Mouse (Mus musculus) myocyte (in vitro differentiated cells): ENCODE data around the gene Unc119b.

Experiments
- CEBPB ChIP-seq: IDR thresholded peaks from 2 replicates; pipeline ENCODE4 v1.6.1; 2011; ENCODE audit warnings: mild to moderate bottlenecking, moderate library complexity; ENCODE audit not compliant: poor library complexity, insufficient read depth, severe bottlenecking
- E2F4 ChIP-seq: IDR thresholded peaks from one replicate; pipeline ENCODE4 v1.6.1; 2011; ENCODE audit warnings: mild to moderate bottlenecking, control low read depth, moderate library complexity; ENCODE audit not compliant: insufficient read depth
- MAX ChIP-seq: IDR thresholded peaks from one replicate; pipeline ENCODE4 v1.6.1; 2011; ENCODE audit warnings: low read depth, mild to moderate bottlenecking, control low read depth
- MYOD1 ChIP-seq, 3 experiments: IDR thresholded peaks; one replicate each; pipeline ENCODE4 v1.6.1; 2011; ENCODE audit warnings: control low read depth in 2 of 3, low read depth in 2 of 3, mild to moderate bottlenecking in 2 of 3, moderate library complexity in 1 of 3; ENCODE audit not compliant: insufficient read length in 2 of 3, control insufficient read depth in 1 of 3
- MYOG ChIP-seq, 3 experiments: IDR thresholded peaks; one replicate each; pipeline ENCODE4 v1.6.1; 2011; ENCODE audit warnings: control low read depth in 2 of 3, low read depth in 2 of 3, mild to moderate bottlenecking in 2 of 3; ENCODE audit not compliant: insufficient read length in 2 of 3, control insufficient read depth in 1 of 3, insufficient read depth in 1 of 3
- POLR2A ChIP-seq: IDR thresholded peaks from one replicate; pipeline ENCODE4 v1.6.1; 2011; ENCODE audit warnings: low read depth, mild to moderate bottlenecking, control low read depth, moderate library complexity; ENCODE audit not compliant: insufficient read length
- POLR2AphosphoS2 ChIP-seq: IDR thresholded peaks from one replicate; pipeline ENCODE4 v1.6.1; 2011; ENCODE audit warnings: low read depth, control low read depth; ENCODE audit not compliant: insufficient read length
- REST ChIP-seq: IDR thresholded peaks from one replicate; pipeline ENCODE4 v1.6.1; 2011; ENCODE audit warnings: mild to moderate bottlenecking, control low read depth, moderate library complexity; ENCODE audit not compliant: insufficient read depth, insufficient read length
- SRF ChIP-seq: IDR thresholded peaks from one replicate; pipeline ENCODE4 v1.6.1; 2011; ENCODE audit warnings: low read depth; ENCODE audit not compliant: control insufficient read depth, insufficient read length
- TCF12 ChIP-seq: IDR thresholded peaks from one replicate; pipeline ENCODE4 v1.6.1; 2011; ENCODE audit warnings: mild to moderate bottlenecking, control low read depth; ENCODE audit not compliant: poor library complexity, insufficient read depth, severe bottlenecking
- TCF3 ChIP-seq: IDR thresholded peaks from one replicate; pipeline ENCODE4 v1.6.1; 2011; ENCODE audit warnings: low read depth, control low read depth; ENCODE audit not compliant: insufficient read length
- USF1 ChIP-seq: IDR thresholded peaks from one replicate; pipeline ENCODE4 v1.6.1; 2011; ENCODE audit warnings: low read depth, mild to moderate bottlenecking, control low read depth, moderate library complexity

- TF ChIP-seq POLR2A (no peak), MYOD1 (IDR thresholded peaks at IDR 0.05; ENCODE audit: control insufficient read depth in 1 of 3, insufficient read length in 2 of 3, low read depth in 2 of 3) (no peak), MYOG (IDR thresholded peaks at IDR 0.05; ENCODE audit: control insufficient read depth in 1 of 3, insufficient read depth in 1 of 3, insufficient read length in 2 of 3, low read depth in 2 of 3) (no peak), REST (no peak), TCF3 (no peak), USF1 (no peak), CEBPB (no peak), POLR2AphosphoS2 (no peak), E2F4 (no peak), TCF12 (no peak), MAX (no peak), SRF (no peak)
These were observed 35.4 kb upstream of the Unc119b start for GRCm38 (mm10) chr5:115170150-115170549.
